Mouse (Mus musculus) intestine, embryonic 14.5 days (tissue): Measurements from ENCODE around the gene Gjc3. TPM values are rescaled to one million over a fixed set of nuclear protein-coding genes. Genes with fewer than 3 reads are reported as not detected.

Experiments
- ATAC-seq: fragments of 200-750 bp; cut with Nextera tagmentation; replicated peaks from 2 replicates; pipeline ENCODE4 v1.8.0; 2017; ENCODE audit warnings: low read depth, moderate number of reproducible peaks, moderate TSS enrichment, moderate library complexity; ENCODE audit not compliant: low FRiP score, low TSS enrichment
- DNase-seq: peaks from one replicate; pipeline ENCODE4 v3.0.0-alpha.2; 2018; ENCODE audit warnings: low spot score
- H3K27ac ChIP-seq: fragments of 300-500 bp; sonication (generic); 2 replicates; pipeline ENCODE4 v1.5.1; 2014; ENCODE audit warnings: low read depth, mild to moderate bottlenecking, control low read depth
- H3K27me3 ChIP-seq: fragments of 300-500 bp; sonication (generic); replicated peaks from 2 replicates; pipeline ENCODE4 v1.6.1; 2014; ENCODE audit warnings: low read length, control low read depth; ENCODE audit not compliant: control insufficient read depth, insufficient read depth
- H3K36me3 ChIP-seq: fragments of 300-500 bp; sonication (generic); 2 replicates; pipeline ENCODE4 v1.6.1; 2014; ENCODE audit warnings: low read length, control low read depth; ENCODE audit not compliant: control insufficient read depth, insufficient read depth
- H3K4me1 ChIP-seq: fragments of 300-500 bp; sonication (generic); replicated peaks from 2 replicates; pipeline ENCODE4 v1.6.1; 2014; ENCODE audit warnings: low read length, control low read depth, mixed read lengths; ENCODE audit not compliant: control insufficient read depth, insufficient read depth
- H3K4me2 ChIP-seq: fragments of 300-500 bp; sonication (generic); 2 replicates; pipeline ENCODE4 v1.6.1; 2014; ENCODE audit warnings: low read length
- H3K4me3 ChIP-seq: fragments of 300-500 bp; sonication (generic); 2 replicates; pipeline ENCODE4 v1.5.1; 2014; ENCODE audit warnings: low read depth, low read length, control low read depth, mixed read lengths
- H3K9ac ChIP-seq: fragments of 300-500 bp; sonication (generic); 2 replicates; pipeline ENCODE4 v1.6.1; 2014; ENCODE audit warnings: mild to moderate bottlenecking, low read length
- H3K9me3 ChIP-seq: fragments of 300-500 bp; sonication (generic); 2 replicates; pipeline ENCODE4 v1.6.1; 2016; ENCODE audit warnings: low read length, control low read depth; ENCODE audit not compliant: control insufficient read depth
- WGBS: fragments of 180-500 bp; shearing (Covaris S2); extraction: QIAGEN DNeasy Blood & Tissue Kit; methylation state at CpG from one replicate; pipeline ENCODE4 v1.1.7; 2014; 5-methylcytosine and 5-hydroxymethylcytosine counted together
- polyA plus RNA-seq: library from polyadenylated mRNA; unstranded; fragments of >200 nt; fragmentation: Nextera tagmentation; extraction: Ambion mirVana; gene quantifications from 2 replicates; pipeline ENCODE4 v1.2.1, GENCODE M21; 2014

Gene Gjc3
- 0.19 and 0.38 TPM in 2 replicates for polyA plus RNA-seq

DNA sequence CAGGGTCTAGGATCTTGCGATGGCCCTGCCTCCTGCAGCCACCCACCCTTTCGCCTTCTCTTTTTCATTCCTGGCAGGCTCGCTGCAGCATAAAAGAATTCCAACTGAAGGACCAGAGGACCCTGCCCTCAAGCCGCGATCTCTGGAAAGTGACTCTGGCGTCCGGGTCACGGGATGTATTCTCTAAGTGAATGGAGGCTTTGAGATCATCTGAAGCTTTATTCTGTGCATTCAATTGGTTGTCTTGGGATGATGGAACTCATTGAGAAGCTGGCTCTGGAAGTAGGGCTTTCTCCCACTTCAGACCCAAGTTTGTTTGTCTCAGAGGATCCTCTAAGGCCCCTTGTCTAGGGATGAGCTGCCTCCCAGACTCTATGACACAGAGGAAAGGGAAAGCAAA is at the start of gene Gjc3:
Gjc3 (minus strand) TSS at position 154 of the 400 bp plus-strand sequence.
- Histone ChIP-seq H3K27me3 (no peaks in the 10 kb centered on the region), H3K4me2 (no peak within 1 kb of the TSS), H3K9me3 (no peaks in the 10 kb centered on the region), H3K4me3 (no peak within 1 kb of the TSS), H3K27ac (no peak within 1 kb of the TSS), H3K9ac (no peak within 1 kb of the TSS), H3K36me3 (no peaks in the 10 kb centered on the region), H3K4me1 (no peaks in the 10 kb centered on the region)
- ATAC-seq (no peak), DNase-seq (no peak)
- 75% methylated on average over 8 of the region's 8 CpGs for WGBS

DNA sequence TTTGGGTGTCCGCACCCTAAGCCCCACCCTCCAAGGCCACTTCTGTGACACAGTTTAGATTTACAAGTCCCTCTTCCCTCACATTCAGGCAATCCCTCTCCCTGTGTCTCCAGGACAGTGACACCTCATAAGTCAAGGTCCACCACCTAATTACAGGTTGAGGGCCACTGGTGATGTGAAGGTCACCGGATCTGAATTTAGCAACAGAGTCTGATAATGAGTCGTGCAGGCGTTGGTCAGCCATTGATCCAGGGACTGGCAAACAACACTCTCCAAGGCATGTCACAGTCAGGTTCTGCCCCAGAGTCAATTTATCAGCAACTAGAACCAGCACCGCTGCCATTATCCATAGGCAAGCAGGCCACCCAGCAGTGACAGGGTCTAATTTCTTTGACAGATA is 49.5 kb upstream of the Gjc3 start:
- DNase-seq (no peak), ATAC-seq (no peak)
- Histone ChIP-seq H3K4me2 (no peak overlapping the region), H3K4me3 (no peak overlapping the region), H3K36me3 (no peaks in the 10 kb centered on the region), H3K27me3 (no peaks in the 10 kb centered on the region), H3K4me1 (no peaks in the 10 kb centered on the region), H3K27ac (no peak overlapping the region), H3K9me3 (no peaks in the 10 kb centered on the region), H3K9ac (no peak overlapping the region)
- 86% methylated on average over 5 of the region's 5 CpGs for WGBS

DNA sequence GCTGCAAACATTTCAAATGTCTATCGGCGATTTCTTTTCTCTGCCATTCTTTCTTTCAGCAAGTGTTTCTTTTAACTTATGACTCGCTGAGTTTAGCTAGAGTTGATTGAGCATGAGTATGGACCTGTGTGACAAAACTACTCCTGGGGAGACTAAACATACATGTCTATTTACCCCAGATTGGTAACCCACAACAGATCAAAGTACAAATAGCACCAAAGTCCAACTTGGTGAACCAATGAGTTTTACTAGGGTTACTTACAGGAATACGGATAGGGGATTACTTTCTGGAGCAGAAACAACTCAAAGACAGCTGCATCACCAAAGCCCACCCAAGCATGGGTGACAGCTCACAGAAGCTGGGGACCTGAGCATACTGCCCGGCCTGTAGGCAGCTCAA is 46.5 kb upstream of the Gjc3 start:
- Histone ChIP-seq H3K9me3 (no peaks in the 10 kb centered on the region), H3K4me2 (no peak overlapping the region), H3K9ac (no peak overlapping the region), H3K27me3 (no peaks in the 10 kb centered on the region), H3K4me3 (no peak overlapping the region), H3K4me1 (no peaks in the 10 kb centered on the region), H3K27ac (no peak overlapping the region), H3K36me3 (no peaks in the 10 kb centered on the region)
- ATAC-seq (no peak), DNase-seq (no peak)
- 85% methylated on average over 5 of the region's 5 CpGs for WGBS

DNA sequence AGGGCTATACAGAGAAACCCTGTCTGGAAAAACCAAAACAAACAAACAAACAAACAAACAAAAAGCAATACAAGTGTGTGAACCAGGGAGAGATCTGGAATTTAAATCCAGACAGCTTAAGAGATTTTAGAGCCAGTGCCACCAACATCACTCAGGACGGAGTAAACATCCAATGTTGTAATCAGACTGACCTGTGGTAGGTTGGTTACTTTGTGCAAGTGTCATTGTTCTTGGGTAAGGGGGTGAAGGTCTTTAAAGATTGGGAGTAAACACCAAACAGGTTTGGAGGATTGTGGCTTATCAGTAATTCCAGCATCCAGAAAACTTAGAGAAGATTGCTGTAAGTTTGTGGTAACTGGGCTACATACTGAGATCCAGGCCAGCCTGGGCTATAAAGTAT is 23.5 kb upstream of the Gjc3 start:
- DNase-seq: no peak
- H3K27ac ChIP-seq: no peak overlapping the region
- H3K36me3 ChIP-seq: no peaks in the 10 kb centered on the region
- no peak overlapping the region for H3K9ac ChIP-seq
- no peaks in the 10 kb centered on the region for H3K9me3 ChIP-seq
- WGBS: 89% methylated on average over 1 of the region's 1 CpGs
- no peak overlapping the region for H3K4me3 ChIP-seq
- H3K27me3 ChIP-seq: no peaks in the 10 kb centered on the region
- no peak overlapping the region for H3K4me2 ChIP-seq
- no peaks in the 10 kb centered on the region for H3K4me1 ChIP-seq
- ATAC-seq: no peak

DNA sequence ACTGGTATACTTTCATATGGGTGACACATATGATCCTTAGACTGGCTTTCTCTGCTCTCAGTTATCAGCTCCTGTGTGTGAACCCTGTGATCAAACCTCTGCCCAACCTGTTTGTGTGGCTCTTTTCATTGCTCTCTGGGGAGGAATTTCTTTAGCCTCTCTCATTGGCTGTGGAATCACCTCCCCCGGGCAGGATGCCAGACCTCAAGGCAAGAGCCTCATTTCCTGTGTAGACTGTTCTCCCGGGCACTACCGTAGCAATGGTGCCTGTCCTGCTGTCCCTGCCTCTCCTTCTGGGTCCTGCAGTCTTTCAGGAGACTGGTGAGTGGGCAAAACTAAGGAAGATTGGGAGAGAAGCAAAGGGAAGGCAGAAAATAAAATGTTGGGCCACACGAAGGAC is 18.4 kb upstream of the Gjc3 start, which contains the start of gene Azgp1:
Azgp1 (plus strand) TSS at position 221 of the 400 bp plus-strand sequence.
- ATAC-seq (no peak), DNase-seq (no peak)
- Histone ChIP-seq H3K9ac (no peak within 1 kb of the TSS), H3K27ac (no peak within 1 kb of the TSS), H3K4me3 (no peak within 1 kb of the TSS), H3K36me3 (no peaks in the 10 kb centered on the region), H3K27me3 (no peaks in the 10 kb centered on the region), H3K4me2 (no peak within 1 kb of the TSS), H3K9me3 (no peaks in the 10 kb centered on the region), H3K4me1 (no peaks in the 10 kb centered on the region)
- WGBS: 73% methylated on average over 4 of the region's 4 CpGs

DNA sequence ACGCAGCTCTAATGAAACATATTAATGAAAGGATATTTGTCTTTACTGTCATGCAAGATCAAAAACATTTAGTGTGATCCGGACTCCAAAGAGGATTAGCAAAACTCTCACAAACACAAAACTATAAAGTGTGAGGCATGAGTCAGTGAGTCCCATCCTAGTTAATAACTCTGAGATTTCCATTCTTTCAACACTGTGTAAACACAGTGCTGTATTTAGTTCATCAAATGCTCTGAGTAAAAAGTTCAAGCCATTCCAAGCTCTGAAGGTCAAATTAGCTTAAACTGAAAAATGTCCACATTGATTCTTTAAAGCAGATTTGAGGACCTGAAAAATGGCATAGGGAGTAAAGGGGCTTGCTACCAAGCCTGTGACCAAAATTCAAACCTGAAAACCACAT is 16.2 kb upstream of the Gjc3 start:
- no peak overlapping the region for H3K4me2 ChIP-seq
- no peaks in the 10 kb centered on the region for H3K27me3 ChIP-seq
- DNase-seq: no peak
- no peaks in the 10 kb centered on the region for H3K9me3 ChIP-seq
- no peaks in the 10 kb centered on the region for H3K4me1 ChIP-seq
- H3K36me3 ChIP-seq: no peaks in the 10 kb centered on the region
- 77% methylated on average over 2 of the region's 2 CpGs for WGBS
- ATAC-seq: no peak
- no peak overlapping the region for H3K4me3 ChIP-seq
- no peak overlapping the region for H3K27ac ChIP-seq
- no peak overlapping the region for H3K9ac ChIP-seq

DNA sequence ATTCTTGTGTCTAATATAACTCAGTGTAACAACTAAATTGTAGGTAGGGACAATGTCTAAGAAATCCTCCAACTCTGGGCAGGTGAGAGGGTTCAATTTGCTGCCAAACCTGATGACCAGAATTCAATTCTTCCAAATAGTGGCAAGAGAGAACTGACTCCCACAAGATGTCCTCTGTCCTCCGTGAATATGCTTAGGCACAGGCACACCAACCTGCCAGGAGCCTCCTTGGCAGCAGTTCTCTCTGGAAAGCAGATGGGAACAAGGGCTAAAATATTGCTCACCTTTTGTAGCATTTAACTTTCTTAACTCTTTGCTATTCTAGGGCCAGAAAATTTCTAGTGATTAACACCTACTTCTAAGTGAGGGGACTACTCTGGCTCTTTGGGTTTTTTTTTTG is 14.4 kb upstream of the Gjc3 start:
- Histone ChIP-seq H3K27ac (no peak overlapping the region), H3K4me1 (no peaks in the 10 kb centered on the region), H3K9ac (no peak overlapping the region), H3K9me3 (no peaks in the 10 kb centered on the region), H3K27me3 (no peaks in the 10 kb centered on the region), H3K4me2 (no peak overlapping the region), H3K36me3 (no peaks in the 10 kb centered on the region), H3K4me3 (no peak overlapping the region)
- DNase-seq (no peak), ATAC-seq (no peak)
- 32% methylated on average over 1 of the region's 1 CpGs for WGBS

DNA sequence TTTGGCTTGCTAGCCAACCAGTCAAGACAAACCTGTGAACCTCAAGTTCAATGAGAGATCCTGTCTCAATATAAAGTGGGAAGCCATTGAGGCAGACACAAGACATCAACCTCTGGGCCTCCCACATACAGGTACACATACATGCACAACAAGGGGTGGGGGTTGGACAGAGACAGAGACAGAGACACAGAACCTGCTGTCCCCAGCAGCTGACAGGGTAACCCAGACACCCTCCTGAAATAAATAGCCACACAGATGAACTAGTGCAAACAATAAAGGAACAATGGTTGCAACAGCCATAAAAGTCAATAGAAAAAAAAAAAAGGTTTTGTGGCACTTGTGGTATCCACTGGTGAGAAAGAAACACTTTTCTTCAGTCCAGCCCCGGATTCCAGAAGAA is 12.5 kb upstream of the Gjc3 start:
- no peak overlapping the region for H3K27ac ChIP-seq

DNA sequence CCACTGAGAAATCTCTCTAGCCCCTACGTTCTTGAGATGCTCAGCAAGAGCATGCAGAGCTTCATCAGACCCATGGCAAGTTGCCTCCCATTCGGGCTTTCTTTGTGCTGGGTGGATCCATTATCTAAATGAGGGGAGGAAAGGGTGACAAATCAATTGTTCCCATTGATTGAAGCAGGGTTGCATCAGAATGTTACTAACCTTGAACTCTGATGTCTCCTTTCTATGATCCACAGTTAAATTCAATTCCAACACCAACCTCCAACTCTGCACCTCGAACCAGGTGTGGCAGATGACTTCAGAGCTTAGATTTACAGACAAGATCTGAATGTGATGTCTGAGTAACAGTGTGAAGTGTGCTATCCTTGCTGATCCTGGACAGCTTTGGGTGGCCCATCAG is 11.8 kb upstream of the Gjc3 start:
- no peak overlapping the region for H3K4me2 ChIP-seq
- ATAC-seq (no peak), DNase-seq (no peak)
- no peaks in the 10 kb centered on the region for H3K27me3 ChIP-seq
- no peaks in the 10 kb centered on the region for H3K4me1 ChIP-seq
- H3K9ac ChIP-seq: no peak overlapping the region
- no peak overlapping the region for H3K27ac ChIP-seq
- 62% methylated on average over 3 of the region's 3 CpGs for WGBS
- no peaks in the 10 kb centered on the region for H3K36me3 ChIP-seq
- no peak overlapping the region for H3K4me3 ChIP-seq
- H3K9me3 ChIP-seq: no peaks in the 10 kb centered on the region

More for the DNA sequence above, 12.5 kb upstream of the Gjc3 start:
- Histone ChIP-seq H3K4me1 (no peaks in the 10 kb centered on the region), H3K4me3 (no peak overlapping the region), H3K27me3 (no peaks in the 10 kb centered on the region), H3K4me2 (no peak overlapping the region), H3K36me3 (no peaks in the 10 kb centered on the region), H3K9ac (no peak overlapping the region), H3K9me3 (no peaks in the 10 kb centered on the region)
- WGBS: 42% methylated on average over 1 of the region's 1 CpGs
- no peak for ATAC-seq
- DNase-seq: no peak
